Mouse (Mus musculus): Measurements from ENCODE around the gene Chrne. TPM values are rescaled to one million over a fixed set of nuclear protein-coding genes. Genes with fewer than 3 reads are reported as not detected.
"Not testable (repeated sequence)": the region's sequence is repeated elsewhere in the genome, so short reads cannot be mapped to it uniquely, and the experiment has no call there.

Chrne gene
- polyA plus RNA-seq, 1 experiment from 2014 or later: 0.58 TPM

DNA sequence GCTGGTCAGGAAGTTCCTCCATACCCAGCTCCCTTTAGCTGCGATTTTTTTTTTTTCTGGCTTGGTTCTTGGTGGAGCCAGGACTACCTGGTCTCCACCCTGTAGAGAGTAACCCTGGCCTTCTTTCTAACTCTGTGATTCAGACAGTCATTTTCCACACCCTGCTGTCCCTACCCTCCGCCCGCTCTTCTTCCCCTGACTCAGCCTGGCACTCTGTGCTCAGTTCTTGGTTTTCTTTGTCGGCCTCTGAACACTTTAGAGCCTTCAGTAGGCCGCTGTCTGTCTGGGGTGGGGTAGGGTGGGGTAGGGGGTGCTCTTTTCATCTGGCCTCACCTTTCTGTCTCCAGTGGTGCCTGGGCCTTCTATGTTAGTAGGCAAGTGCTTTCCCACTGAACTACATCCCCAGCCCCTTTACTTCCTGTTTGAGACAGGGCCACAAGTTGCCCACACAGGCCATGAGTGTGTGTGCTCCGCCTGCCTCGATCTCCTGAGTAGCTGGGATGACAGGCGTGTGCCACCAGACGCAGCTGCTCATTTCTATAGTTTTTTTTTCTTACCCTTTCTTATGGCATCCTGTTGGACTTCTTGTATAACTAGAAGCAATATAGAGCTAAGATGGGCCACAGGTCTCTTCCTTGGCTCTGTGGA is 39.2 kb downstream of the Chrne start:
- Histone ChIP-seq H3K4me3 (ENCODE audit: low read depth, low read length) (no peak overlapping the region), H3K27me3 (replicated peaks; ENCODE audit: control insufficient read depth, insufficient read depth, low read length) (no peaks in the 10 kb centered on the region), H3K4me1 (ENCODE audit: control insufficient read depth, insufficient read depth, low read length) (peaks cover 44% of the 10 kb centered on the region), H3K27ac (replicated peaks; ENCODE audit: low read depth, low read length) (peak overlapping the region; percentile 8; the same call in 1 of the 2 replicates), H3K4me2 (ENCODE audit: low read depth, low read length) (no peak overlapping the region), H3K9ac (ENCODE audit: low read depth, low read length) (no peak overlapping the region), H3K36me3 (ENCODE audit: control insufficient read depth, insufficient read depth, low read length) (no peaks in the 10 kb centered on the region), H3K9me3 (ENCODE audit: control insufficient read depth, low read length) (no peaks in the 10 kb centered on the region)
- ATAC-seq (ENCODE audit: low read depth) (no peak), DNase-seq (ENCODE audit: low spot score) (no peak)
- 76% methylated on average over 9 of the region's 9 CpGs for WGBS

DNA sequence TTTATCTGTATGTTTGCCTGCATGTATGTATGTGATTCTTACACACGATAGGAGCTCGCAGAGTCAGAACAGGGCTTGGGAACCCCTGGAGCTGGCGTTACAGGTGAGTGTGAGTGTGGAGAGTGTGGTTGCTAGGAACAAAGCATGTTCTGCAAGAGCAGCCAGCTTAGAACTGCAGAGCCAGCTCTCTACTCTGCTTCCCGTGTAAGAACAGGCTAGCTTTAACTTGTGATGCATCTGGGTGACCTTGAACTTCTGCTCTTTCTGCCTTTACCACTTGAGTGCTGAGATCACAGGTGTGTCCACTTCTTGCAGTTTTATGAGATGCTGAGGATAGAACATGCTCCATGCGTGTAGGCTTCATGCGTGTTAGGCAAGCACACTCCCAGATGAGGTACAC is 40.1 kb downstream of the Chrne start:
- H3K4me1 ChIP-seq (ENCODE audit: control insufficient read depth, insufficient read depth, low read length): peaks cover 36% of the 10 kb centered on the region
- no peak for ATAC-seq (ENCODE audit: low read depth)
- no peak overlapping the region for H3K4me2 ChIP-seq (ENCODE audit: low read depth, low read length)
- DNase-seq (ENCODE audit: low spot score): no peak
- 85% methylated on average over 6 of the region's 6 CpGs for WGBS
- no peak overlapping the region for H3K4me3 ChIP-seq (ENCODE audit: low read depth, low read length)
- H3K27me3 ChIP-seq (replicated peaks; ENCODE audit: control insufficient read depth, insufficient read depth, low read length): no peaks in the 10 kb centered on the region
- H3K36me3 ChIP-seq (ENCODE audit: control insufficient read depth, insufficient read depth, low read length): no peaks in the 10 kb centered on the region
- H3K9ac ChIP-seq (ENCODE audit: low read depth, low read length): no peak overlapping the region
- no peaks in the 10 kb centered on the region for H3K9me3 ChIP-seq (ENCODE audit: control insufficient read depth, low read length)
- H3K27ac ChIP-seq (replicated peaks; ENCODE audit: low read depth, low read length): peak overlapping the region; percentile 46; the same call in 1 of the 2 replicates

DNA sequence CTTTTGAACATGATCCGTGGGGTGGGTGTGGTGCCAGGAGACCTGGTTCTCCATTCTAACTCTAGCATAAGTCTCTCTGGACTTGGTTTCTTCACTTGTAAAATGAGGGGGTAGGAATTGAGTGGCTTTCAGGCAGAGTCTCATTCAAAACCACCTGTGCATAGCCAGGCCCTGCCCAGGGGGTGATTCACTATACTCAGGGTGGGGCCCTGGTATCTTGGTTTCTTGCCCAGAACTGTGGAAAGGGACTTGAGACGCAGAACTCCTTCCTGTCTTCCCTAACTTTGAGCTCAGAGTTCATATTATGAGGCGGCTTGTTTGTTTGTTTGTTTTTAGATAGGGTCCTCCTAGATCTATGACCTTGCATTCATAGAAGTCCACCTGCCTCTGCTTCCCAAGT is 41.8 kb downstream of the Chrne start:
- no peaks in the 10 kb centered on the region for H3K9me3 ChIP-seq (ENCODE audit: control insufficient read depth, low read length)
- H3K9ac ChIP-seq (ENCODE audit: low read depth, low read length): no peak overlapping the region
- peaks cover 21% of the 10 kb centered on the region for H3K4me1 ChIP-seq (ENCODE audit: control insufficient read depth, insufficient read depth, low read length)
- no peak; the same call in 1 of the 2 replicates for ATAC-seq (ENCODE audit: low read depth)
- 71% methylated on average over 3 of the region's 3 CpGs for WGBS
- no peak overlapping the region for H3K4me3 ChIP-seq (ENCODE audit: low read depth, low read length)
- no peaks in the 10 kb centered on the region for H3K27me3 ChIP-seq (replicated peaks; ENCODE audit: control insufficient read depth, insufficient read depth, low read length)
- H3K36me3 ChIP-seq (ENCODE audit: control insufficient read depth, insufficient read depth, low read length): no peaks in the 10 kb centered on the region
- DNase-seq (ENCODE audit: low spot score): peak; percentile 67
- no peak overlapping the region for H3K4me2 ChIP-seq (ENCODE audit: low read depth, low read length)
- peak overlapping the region; percentile 50; the same call in 1 of the 2 replicates for H3K27ac ChIP-seq (replicated peaks; ENCODE audit: low read depth, low read length)

DNA sequence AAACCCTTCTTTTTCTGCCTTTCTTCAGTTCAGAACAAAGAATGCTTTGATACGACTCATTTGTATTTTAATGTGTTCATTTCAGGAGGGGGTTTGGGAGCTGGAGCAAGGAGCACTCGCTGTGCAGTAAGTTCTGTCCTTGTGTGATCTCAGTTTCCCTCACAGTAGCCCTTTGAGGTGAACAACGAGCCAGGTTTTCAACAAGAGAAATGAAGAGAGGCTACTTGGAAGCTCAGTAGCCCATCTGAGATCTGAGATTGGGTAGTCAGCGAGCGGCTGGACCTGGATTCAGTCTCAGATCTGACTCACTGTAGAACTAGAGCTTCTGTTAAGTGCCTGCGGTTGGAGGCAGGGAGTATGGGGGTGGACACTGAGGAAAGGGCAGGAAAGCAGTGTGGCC is 45.1 kb downstream of the Chrne start:
- WGBS: 74% methylated on average over 6 of the region's 6 CpGs

DNA sequence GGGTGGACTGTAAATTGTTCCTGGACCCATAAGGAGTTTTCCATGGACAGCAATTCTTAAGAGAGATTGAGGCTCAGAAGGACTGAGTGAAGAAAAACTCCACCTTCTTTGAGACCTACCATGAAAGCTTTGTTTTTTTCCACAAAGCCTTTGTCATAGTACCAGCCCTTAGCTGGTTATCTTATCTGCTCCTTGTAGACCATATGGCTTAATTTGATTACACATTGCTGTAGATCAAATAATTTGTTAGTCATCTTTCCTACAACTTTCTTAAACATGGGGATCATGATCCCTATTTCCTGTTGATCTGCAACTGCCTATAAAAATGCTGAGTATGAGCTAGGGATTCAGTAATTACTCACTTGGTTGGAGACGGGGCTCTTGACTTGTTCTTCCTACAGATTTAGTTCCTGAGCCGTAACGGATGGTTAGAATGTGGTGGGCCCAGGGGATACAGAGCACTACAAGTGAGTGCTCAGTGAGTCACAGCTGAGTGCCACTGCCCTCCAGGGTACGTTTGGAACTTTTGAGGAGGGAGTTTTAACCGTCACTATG is 46.6 kb downstream of the Chrne start:
- WGBS: 54% methylated on average over 5 of the region's 5 CpGs
- Histone ChIP-seq H3K4me2 (ENCODE audit: low read depth, low read length) (no peak overlapping the region), H3K4me3 (ENCODE audit: low read depth, low read length) (no peak overlapping the region), H3K9ac (ENCODE audit: low read depth, low read length) (no peak overlapping the region), H3K36me3 (ENCODE audit: control insufficient read depth, insufficient read depth, low read length) (peaks cover 6% of the 10 kb centered on the region; the same call in 1 of the 2 replicates), H3K27me3 (replicated peaks; ENCODE audit: control insufficient read depth, insufficient read depth, low read length) (no peaks in the 10 kb centered on the region), H3K27ac (replicated peaks; ENCODE audit: low read depth, low read length) (no peak overlapping the region), H3K4me1 (ENCODE audit: control insufficient read depth, insufficient read depth, low read length) (peaks cover 6% of the 10 kb centered on the region), H3K9me3 (ENCODE audit: control insufficient read depth, low read length) (no peaks in the 10 kb centered on the region)
- DNase-seq (ENCODE audit: low spot score) (no peak), ATAC-seq (ENCODE audit: low read depth) (no peak)

More for the DNA sequence above, 45.1 kb downstream of the Chrne start:
- Histone ChIP-seq H3K27ac (replicated peaks; ENCODE audit: low read depth, low read length) (no peak overlapping the region), H3K9ac (ENCODE audit: low read depth, low read length) (no peak overlapping the region), H3K9me3 (ENCODE audit: control insufficient read depth, low read length) (no peaks in the 10 kb centered on the region), H3K36me3 (ENCODE audit: control insufficient read depth, insufficient read depth, low read length) (no peaks in the 10 kb centered on the region), H3K4me2 (ENCODE audit: low read depth, low read length) (no peak overlapping the region), H3K4me3 (ENCODE audit: low read depth, low read length) (no peak overlapping the region), H3K4me1 (ENCODE audit: control insufficient read depth, insufficient read depth, low read length) (peaks cover 6% of the 10 kb centered on the region), H3K27me3 (replicated peaks; ENCODE audit: control insufficient read depth, insufficient read depth, low read length) (no peaks in the 10 kb centered on the region)
- ATAC-seq (ENCODE audit: low read depth): no peak
- DNase-seq (ENCODE audit: low spot score): no peak

DNA sequence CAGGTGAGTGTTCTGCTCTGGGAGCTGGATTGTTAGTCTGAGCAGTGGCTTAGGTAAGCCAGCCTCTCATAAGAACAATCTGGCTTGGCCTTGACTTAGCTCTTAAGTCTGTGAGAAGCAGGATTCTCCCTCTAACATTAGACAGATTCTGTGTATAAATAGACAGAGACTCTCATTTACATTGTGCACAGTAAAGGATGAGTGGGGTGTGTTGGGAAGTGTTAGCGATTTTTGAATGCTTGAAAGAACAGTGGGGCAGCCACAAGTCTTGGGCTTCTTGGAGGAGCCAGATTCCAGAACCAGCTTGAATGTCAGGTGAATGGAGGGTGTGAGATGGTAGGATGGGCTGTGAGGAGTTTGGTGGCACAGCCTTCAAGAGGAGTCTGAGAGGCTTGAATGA is 47.4 kb downstream of the Chrne start:
- 93% methylated on average over 1 of the region's 1 CpGs for WGBS
- H3K27ac ChIP-seq (replicated peaks; ENCODE audit: low read depth, low read length): no peak overlapping the region
- H3K4me1 ChIP-seq (ENCODE audit: control insufficient read depth, insufficient read depth, low read length): peaks cover 5% of the 10 kb centered on the region
- peaks cover 9% of the 10 kb centered on the region; the same call in 1 of the 2 replicates for H3K36me3 ChIP-seq (ENCODE audit: control insufficient read depth, insufficient read depth, low read length)
- no peak overlapping the region for H3K4me2 ChIP-seq (ENCODE audit: low read depth, low read length)
- no peak overlapping the region for H3K4me3 ChIP-seq (ENCODE audit: low read depth, low read length)
- no peak overlapping the region for H3K9ac ChIP-seq (ENCODE audit: low read depth, low read length)
- ATAC-seq (ENCODE audit: low read depth) (no peak), DNase-seq (ENCODE audit: low spot score) (no peak)
- no peaks in the 10 kb centered on the region for H3K27me3 ChIP-seq (replicated peaks; ENCODE audit: control insufficient read depth, insufficient read depth, low read length)
- no peaks in the 10 kb centered on the region for H3K9me3 ChIP-seq (ENCODE audit: control insufficient read depth, low read length)

DNA sequence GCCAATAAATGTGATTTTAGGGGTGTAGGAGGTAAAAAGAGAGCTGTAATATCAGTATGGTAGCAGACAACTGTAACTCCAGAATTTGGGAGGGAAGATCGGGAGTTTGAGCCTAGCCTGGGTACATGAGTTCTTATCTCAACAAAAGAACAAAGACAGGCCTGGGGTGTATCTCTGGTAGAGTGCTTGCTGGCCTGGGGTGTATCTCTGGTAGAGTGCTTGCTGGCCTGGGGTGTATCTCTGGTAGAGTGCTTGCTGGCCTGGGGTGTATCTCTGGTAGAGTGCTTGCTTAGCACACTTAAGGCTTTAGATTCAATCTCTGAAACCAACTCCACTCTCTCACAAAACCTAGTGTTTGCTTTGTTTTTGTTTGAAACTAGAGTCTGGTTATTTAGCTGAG is 48.4 kb downstream of the Chrne start:
- H3K27me3 ChIP-seq (replicated peaks; ENCODE audit: control insufficient read depth, insufficient read depth, low read length); ATAC-seq (ENCODE audit: low read depth); DNase-seq (ENCODE audit: low spot score); H3K4me2 ChIP-seq (ENCODE audit: low read depth, low read length); H3K36me3 ChIP-seq (ENCODE audit: control insufficient read depth, insufficient read depth, low read length); H3K4me1 ChIP-seq (ENCODE audit: control insufficient read depth, insufficient read depth, low read length); H3K9ac ChIP-seq (ENCODE audit: low read depth, low read length); H3K27ac ChIP-seq (replicated peaks; ENCODE audit: low read depth, low read length); H3K4me3 ChIP-seq (ENCODE audit: low read depth, low read length); H3K9me3 ChIP-seq (ENCODE audit: control insufficient read depth, low read length): not testable (repeated sequence)
- WGBS: 100% methylated on average over 1 of the region's 1 CpGs

DNA sequence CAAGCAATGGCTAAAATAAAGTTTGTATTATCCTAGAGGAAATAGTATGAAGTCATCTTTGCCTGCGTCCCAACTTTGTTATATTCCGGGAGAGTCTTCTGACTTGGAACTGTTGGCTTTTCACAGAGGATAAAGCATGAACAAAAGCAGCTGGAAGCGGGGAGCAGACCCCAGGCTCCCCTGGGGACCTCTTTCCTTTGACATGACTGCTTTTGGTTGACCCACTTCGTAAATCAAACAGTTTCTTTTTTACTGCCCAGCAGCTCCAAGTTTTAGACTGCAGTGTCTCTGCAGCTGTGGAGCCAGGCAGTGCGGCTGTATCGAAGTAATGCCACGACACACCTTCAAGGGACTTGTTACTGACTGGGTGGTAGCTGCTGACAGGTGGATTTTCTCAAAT is 52.4 kb downstream of the Chrne start:
- Histone ChIP-seq H3K4me1 (ENCODE audit: control insufficient read depth, insufficient read depth, low read length) (peaks cover 10% of the 10 kb centered on the region), H3K4me3 (ENCODE audit: low read depth, low read length) (no peak overlapping the region), H3K27ac (replicated peaks; ENCODE audit: low read depth, low read length) (no peak overlapping the region), H3K36me3 (ENCODE audit: control insufficient read depth, insufficient read depth, low read length) (peaks cover 9% of the 10 kb centered on the region; the same call in 1 of the 2 replicates), H3K9ac (ENCODE audit: low read depth, low read length) (no peak overlapping the region), H3K9me3 (ENCODE audit: control insufficient read depth, low read length) (no peaks in the 10 kb centered on the region), H3K27me3 (replicated peaks; ENCODE audit: control insufficient read depth, insufficient read depth, low read length) (no peaks in the 10 kb centered on the region), H3K4me2 (ENCODE audit: low read depth, low read length) (no peak overlapping the region)
- 67% methylated on average over 7 of the region's 7 CpGs for WGBS
- no peak for DNase-seq (ENCODE audit: low spot score)
- ATAC-seq (ENCODE audit: low read depth): no peak
